Mouse (Mus musculus): ENCODE data around the gene Atp8b4. TPM values are rescaled to one million over a fixed set of nuclear protein-coding genes. Genes with fewer than 3 reads are reported as not detected.

The Atp8b4 gene
- polyA plus RNA-seq, 1 experiment from 2014 or later, result 5.9 TPM

DNA sequence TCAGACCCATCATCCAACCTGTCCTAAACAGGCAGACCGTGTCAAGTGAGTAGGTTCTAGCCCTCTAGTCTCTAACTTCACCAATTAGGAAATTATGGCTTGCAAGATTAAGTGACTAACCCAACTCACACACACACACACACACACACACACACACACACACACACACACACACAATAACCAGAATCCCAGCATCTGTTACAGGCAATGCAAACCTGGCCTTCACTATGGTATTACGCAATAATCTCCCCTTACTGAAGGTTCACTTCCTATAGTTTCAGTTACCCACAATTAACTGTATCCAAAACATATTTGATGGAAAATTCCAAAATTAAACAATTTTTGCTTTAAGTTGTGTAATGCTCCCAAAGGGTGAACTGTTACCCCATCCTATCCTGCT, 101.0 kb downstream of the Atp8b4 start:
- Histone ChIP-seq H3K4me1 (ENCODE audit: control insufficient read depth, low read depth, low read length) (no peaks in the 10 kb centered on the region), H3K36me3 (ENCODE audit: control insufficient read depth, insufficient read depth) (no peaks in the 10 kb centered on the region), H3K9ac (ENCODE audit: low read depth, low read length) (no peak overlapping the region), H3K9me3 (replicated peaks; ENCODE audit: control insufficient read depth, low read length) (no peaks in the 10 kb centered on the region), H3K4me2 (ENCODE audit: low read depth, low read length) (no peak overlapping the region), H3K4me3 (ENCODE audit: low read depth, low read length) (no peak overlapping the region), H3K27me3 (ENCODE audit: control insufficient read depth, insufficient read depth, low read depth, low read length) (no peaks in the 10 kb centered on the region), H3K27ac (ENCODE audit: low read length) (no peak overlapping the region)
- no peak for ATAC-seq (ENCODE audit: low read depth)
- WGBS (ENCODE audit: insufficient replicate concordance), result 66% methylated on average over 2 of the region's 2 CpGs

DNA sequence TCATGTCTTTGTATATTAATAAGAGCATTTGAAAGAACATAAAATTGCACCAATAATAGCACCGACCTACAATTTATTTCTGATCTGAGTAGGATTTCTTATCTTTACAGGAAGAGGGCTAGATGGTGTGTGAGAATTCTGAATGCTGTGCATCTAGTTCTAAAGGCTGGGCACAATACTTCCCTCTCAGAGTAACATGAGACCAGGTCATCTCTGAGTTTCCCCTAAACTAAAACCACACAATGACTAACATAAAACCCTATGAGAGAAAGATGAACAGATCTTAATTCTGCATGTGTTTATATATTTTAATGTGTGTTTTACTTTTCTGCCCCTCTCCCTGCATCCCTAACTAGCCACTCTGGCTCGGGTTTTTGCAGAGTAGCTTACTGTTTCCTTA, 101.5 kb downstream of the Atp8b4 start:
- Histone ChIP-seq H3K4me1 (ENCODE audit: control insufficient read depth, low read depth, low read length) (no peaks in the 10 kb centered on the region), H3K9ac (ENCODE audit: low read depth, low read length) (no peak overlapping the region), H3K27ac (ENCODE audit: low read length) (no peak overlapping the region), H3K36me3 (ENCODE audit: control insufficient read depth, insufficient read depth) (no peaks in the 10 kb centered on the region), H3K4me2 (ENCODE audit: low read depth, low read length) (no peak overlapping the region), H3K4me3 (ENCODE audit: low read depth, low read length) (no peak overlapping the region), H3K27me3 (ENCODE audit: control insufficient read depth, insufficient read depth, low read depth, low read length) (no peaks in the 10 kb centered on the region), H3K9me3 (replicated peaks; ENCODE audit: control insufficient read depth, low read length) (no peaks in the 10 kb centered on the region)
- WGBS (ENCODE audit: insufficient replicate concordance), result 26% methylated on average over 2 of the region's 2 CpGs
- no peak for ATAC-seq (ENCODE audit: low read depth)

DNA sequence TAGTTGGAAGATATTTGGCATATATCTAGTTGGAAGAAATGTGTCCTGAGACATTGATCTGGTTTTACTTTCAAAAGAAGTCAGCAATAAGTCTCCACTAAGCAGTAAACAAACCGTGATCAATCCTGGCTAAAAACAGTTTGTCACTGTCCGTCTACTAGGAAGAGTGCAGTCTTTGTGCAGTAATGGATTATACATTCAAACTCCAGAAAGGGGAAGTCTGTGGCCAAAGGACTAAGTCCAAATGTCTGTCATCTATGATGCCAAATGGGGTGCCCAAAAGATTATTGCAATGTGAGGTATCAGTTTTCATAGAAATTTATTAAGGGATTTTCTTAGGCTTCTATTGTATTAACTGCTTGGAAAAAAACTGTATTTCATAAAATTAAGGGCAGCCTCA, 102.3 kb downstream of the Atp8b4 start:
- Histone ChIP-seq H3K36me3 (ENCODE audit: control insufficient read depth, insufficient read depth) (no peaks in the 10 kb centered on the region), H3K4me2 (ENCODE audit: low read depth, low read length) (no peak overlapping the region), H3K9me3 (replicated peaks; ENCODE audit: control insufficient read depth, low read length) (no peaks in the 10 kb centered on the region), H3K4me1 (ENCODE audit: control insufficient read depth, low read depth, low read length) (no peaks in the 10 kb centered on the region), H3K27me3 (ENCODE audit: control insufficient read depth, insufficient read depth, low read depth, low read length) (no peaks in the 10 kb centered on the region), H3K27ac (ENCODE audit: low read length) (no peak overlapping the region), H3K4me3 (ENCODE audit: low read depth, low read length) (no peak overlapping the region), H3K9ac (ENCODE audit: low read depth, low read length) (no peak overlapping the region)
- no peak for ATAC-seq (ENCODE audit: low read depth)
- 24% methylated on average over 2 of the region's 2 CpGs for WGBS (ENCODE audit: insufficient replicate concordance)

DNA sequence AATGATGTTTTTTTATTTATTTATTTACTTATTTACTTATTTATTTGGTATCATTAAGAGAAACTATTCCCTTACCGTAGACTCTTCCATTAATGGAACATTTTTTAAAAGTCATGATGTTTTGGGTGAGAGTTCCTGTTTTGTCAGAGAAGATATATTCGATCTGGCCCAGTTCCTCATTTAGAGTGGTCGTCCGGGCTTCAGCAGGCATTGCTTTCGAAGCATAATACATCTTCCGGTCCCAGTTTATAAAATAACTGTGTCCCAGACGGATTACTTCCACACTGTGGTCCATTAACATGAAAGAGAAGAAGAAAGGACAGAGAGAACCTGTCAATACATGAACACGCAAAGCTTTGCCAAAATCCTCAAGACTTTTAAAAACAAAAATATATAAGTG, 103.0 kb downstream of the Atp8b4 start:
- WGBS (ENCODE audit: insufficient replicate concordance), result 28% methylated on average over 8 of the region's 8 CpGs
- Histone ChIP-seq H3K9me3 (replicated peaks; ENCODE audit: control insufficient read depth, low read length) (no peaks in the 10 kb centered on the region), H3K4me2 (ENCODE audit: low read depth, low read length) (no peak overlapping the region), H3K36me3 (ENCODE audit: control insufficient read depth, insufficient read depth) (no peaks in the 10 kb centered on the region), H3K4me3 (ENCODE audit: low read depth, low read length) (no peak overlapping the region), H3K9ac (ENCODE audit: low read depth, low read length) (no peak overlapping the region), H3K27me3 (ENCODE audit: control insufficient read depth, insufficient read depth, low read depth, low read length) (no peaks in the 10 kb centered on the region), H3K27ac (ENCODE audit: low read length) (no peak overlapping the region), H3K4me1 (ENCODE audit: control insufficient read depth, low read depth, low read length) (no peaks in the 10 kb centered on the region)
- ATAC-seq (ENCODE audit: low read depth), result no peak

DNA sequence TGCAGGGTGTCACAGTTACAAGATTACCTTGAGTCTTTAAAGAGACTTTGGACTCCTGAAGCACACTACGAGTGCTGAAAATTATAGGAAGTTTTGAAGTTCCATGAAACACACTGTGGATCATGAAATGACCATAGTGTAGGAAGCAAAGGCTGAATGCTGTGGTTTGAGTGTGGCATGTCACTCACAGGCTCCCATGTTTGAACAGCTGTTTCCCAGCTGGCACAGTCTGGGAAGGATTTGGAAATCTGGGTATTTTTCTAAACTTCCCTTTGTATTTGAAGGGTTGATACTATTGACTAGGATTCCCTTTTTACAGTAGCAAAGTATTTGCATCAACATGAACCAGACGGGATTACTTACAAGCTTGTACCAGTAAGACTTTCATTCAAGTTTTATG, 105.5 kb downstream of the Atp8b4 start:
- Histone ChIP-seq H3K4me3 (ENCODE audit: low read depth, low read length) (no peak overlapping the region), H3K27me3 (ENCODE audit: control insufficient read depth, insufficient read depth, low read depth, low read length) (no peaks in the 10 kb centered on the region), H3K9ac (ENCODE audit: low read depth, low read length) (no peak overlapping the region), H3K4me1 (ENCODE audit: control insufficient read depth, low read depth, low read length) (no peaks in the 10 kb centered on the region), H3K27ac (ENCODE audit: low read length) (no peak overlapping the region), H3K36me3 (ENCODE audit: control insufficient read depth, insufficient read depth) (no peaks in the 10 kb centered on the region), H3K9me3 (replicated peaks; ENCODE audit: control insufficient read depth, low read length) (no peaks in the 10 kb centered on the region), H3K4me2 (ENCODE audit: low read depth, low read length) (no peak overlapping the region)
- no peak for ATAC-seq (ENCODE audit: low read depth)
- WGBS (ENCODE audit: insufficient replicate concordance), result 51% methylated on average over 2 of the region's 2 CpGs

DNA sequence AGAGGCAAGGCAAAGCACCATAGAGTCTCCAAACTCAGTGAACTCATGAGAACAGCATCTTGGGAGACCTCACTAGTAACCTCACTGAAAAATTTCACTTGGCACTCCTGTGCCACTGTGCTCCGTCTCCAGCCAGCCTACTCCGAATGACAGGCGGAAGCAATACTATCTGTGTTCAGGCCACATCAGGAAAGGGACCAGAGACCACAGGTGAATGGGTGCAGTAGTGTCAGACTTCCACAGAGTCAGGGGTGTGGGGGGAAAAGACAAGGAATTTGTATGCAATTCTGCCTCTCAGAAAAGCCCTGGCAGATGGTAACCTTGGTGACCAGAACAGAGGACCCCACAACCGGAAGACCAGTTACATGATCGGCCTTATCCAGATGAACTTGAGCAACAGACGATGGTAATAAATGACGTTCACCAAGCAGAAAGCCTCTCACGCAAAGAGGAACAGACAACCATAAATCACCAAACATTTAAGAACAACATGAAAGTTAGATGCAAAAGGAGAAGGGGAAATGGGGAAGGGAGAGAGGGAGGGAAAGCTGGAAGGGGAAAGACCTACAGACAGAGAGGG, 112.9 kb downstream of the Atp8b4 start:
- H3K27ac ChIP-seq (ENCODE audit: low read length), result no peak overlapping the region
- H3K9me3 ChIP-seq (replicated peaks; ENCODE audit: control insufficient read depth, low read length), result no peaks in the 10 kb centered on the region
- no peak for ATAC-seq (ENCODE audit: low read depth)
- WGBS (ENCODE audit: insufficient replicate concordance), result 22% methylated on average over 8 of the region's 8 CpGs
- H3K4me3 ChIP-seq (ENCODE audit: low read depth, low read length), result no peak overlapping the region
- no peak overlapping the region for H3K4me2 ChIP-seq (ENCODE audit: low read depth, low read length)
- H3K4me1 ChIP-seq (ENCODE audit: control insufficient read depth, low read depth, low read length), result no peaks in the 10 kb centered on the region
- no peak overlapping the region for H3K9ac ChIP-seq (ENCODE audit: low read depth, low read length)
- H3K27me3 ChIP-seq (ENCODE audit: control insufficient read depth, insufficient read depth, low read depth, low read length), result no peaks in the 10 kb centered on the region
- H3K36me3 ChIP-seq (ENCODE audit: control insufficient read depth, insufficient read depth), result no peaks in the 10 kb centered on the region

DNA sequence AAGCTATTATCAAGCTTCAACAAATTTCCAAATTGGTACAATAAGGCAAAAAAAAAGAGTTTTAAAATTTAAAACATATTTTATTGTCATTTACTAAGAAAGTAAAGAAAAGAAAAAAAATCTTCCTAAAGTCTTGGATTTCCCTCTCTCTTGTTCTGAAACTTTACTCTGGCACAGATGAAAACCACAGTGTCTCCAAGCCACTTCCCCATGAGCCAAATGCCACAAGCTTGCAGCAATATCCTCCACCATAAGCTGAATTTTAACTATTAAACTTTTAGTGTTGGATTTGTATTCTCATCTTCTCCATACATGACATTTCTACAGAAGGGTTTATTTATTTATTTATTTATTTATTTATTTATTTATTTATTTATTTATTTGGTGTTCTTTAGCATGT, 114.4 kb downstream of the Atp8b4 start:
- no peaks in the 10 kb centered on the region for H3K27me3 ChIP-seq (ENCODE audit: control insufficient read depth, insufficient read depth, low read depth, low read length)
- no peaks in the 10 kb centered on the region for H3K9me3 ChIP-seq (replicated peaks; ENCODE audit: control insufficient read depth, low read length)
- no peaks in the 10 kb centered on the region for H3K36me3 ChIP-seq (ENCODE audit: control insufficient read depth, insufficient read depth)
- no peak overlapping the region for H3K4me2 ChIP-seq (ENCODE audit: low read depth, low read length)
- no peak for ATAC-seq (ENCODE audit: low read depth)
- H3K4me3 ChIP-seq (ENCODE audit: low read depth, low read length), result no peak overlapping the region
- H3K4me1 ChIP-seq (ENCODE audit: control insufficient read depth, low read depth, low read length), result no peaks in the 10 kb centered on the region
- no peak overlapping the region for H3K9ac ChIP-seq (ENCODE audit: low read depth, low read length)
- no peak overlapping the region for H3K27ac ChIP-seq (ENCODE audit: low read length)

DNA sequence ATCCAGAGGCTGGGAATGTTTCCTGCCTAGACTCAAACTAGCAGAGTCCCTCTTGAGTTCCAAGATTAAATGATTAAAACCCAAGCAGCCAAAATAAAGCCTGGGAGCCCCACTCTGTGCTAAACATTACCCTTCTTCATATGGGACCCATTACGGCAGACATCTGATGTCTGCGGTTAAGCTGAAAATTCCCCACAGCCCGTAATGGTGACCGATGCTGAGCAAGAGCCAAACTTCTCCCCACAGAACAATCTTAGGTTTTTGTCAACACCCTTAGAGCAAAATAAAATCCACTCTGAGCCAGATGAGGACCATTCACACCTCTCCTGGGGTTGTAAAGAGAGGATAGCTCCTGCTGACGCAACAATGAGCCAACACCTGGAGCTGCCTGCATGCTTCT, 120.2 kb downstream of the Atp8b4 start:
- no peak overlapping the region for H3K9ac ChIP-seq (ENCODE audit: low read depth, low read length)
- H3K36me3 ChIP-seq (ENCODE audit: control insufficient read depth, insufficient read depth), result no peaks in the 10 kb centered on the region
- H3K27ac ChIP-seq (ENCODE audit: low read length), result no peak overlapping the region
- WGBS (ENCODE audit: insufficient replicate concordance), result 82% methylated on average over 5 of the region's 5 CpGs
- no peak overlapping the region for H3K4me2 ChIP-seq (ENCODE audit: low read depth, low read length)
- no peaks in the 10 kb centered on the region for H3K27me3 ChIP-seq (ENCODE audit: control insufficient read depth, insufficient read depth, low read depth, low read length)
- no peaks in the 10 kb centered on the region for H3K9me3 ChIP-seq (replicated peaks; ENCODE audit: control insufficient read depth, low read length)
- no peak overlapping the region for H3K4me3 ChIP-seq (ENCODE audit: low read depth, low read length)
- no peak for ATAC-seq (ENCODE audit: low read depth)
- H3K4me1 ChIP-seq (ENCODE audit: control insufficient read depth, low read depth, low read length), result no peaks in the 10 kb centered on the region

DNA sequence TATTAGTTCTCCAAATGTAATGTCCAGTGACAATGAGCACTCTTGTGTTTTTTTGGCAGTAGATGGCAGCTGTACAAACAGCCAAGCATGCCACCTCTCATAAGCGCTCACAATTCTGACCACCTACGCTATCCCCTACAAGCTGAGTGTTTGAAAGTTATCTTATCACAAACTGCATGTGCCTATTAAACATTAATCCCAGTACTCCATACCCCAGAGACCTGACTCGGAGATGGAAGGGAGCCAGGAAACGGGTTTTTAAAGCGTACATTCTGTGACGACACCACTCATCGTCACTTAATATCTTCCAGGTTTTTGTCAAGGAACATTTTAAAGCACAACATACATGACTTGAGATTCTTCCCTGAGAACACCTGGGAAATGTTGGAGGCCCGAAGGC, 128.8 kb downstream of the Atp8b4 start:
- Histone ChIP-seq H3K4me2 (ENCODE audit: low read depth, low read length) (no peak overlapping the region), H3K4me3 (ENCODE audit: low read depth, low read length) (no peak overlapping the region), H3K27me3 (ENCODE audit: control insufficient read depth, insufficient read depth, low read depth, low read length) (no peaks in the 10 kb centered on the region), H3K36me3 (ENCODE audit: control insufficient read depth, insufficient read depth) (no peaks in the 10 kb centered on the region), H3K9me3 (replicated peaks; ENCODE audit: control insufficient read depth, low read length) (no peaks in the 10 kb centered on the region), H3K4me1 (ENCODE audit: control insufficient read depth, low read depth, low read length) (no peaks in the 10 kb centered on the region), H3K9ac (ENCODE audit: low read depth, low read length) (no peak overlapping the region), H3K27ac (ENCODE audit: low read length) (no peak overlapping the region)
- peak; percentile 45; the same call in 1 of the 2 replicates for ATAC-seq (ENCODE audit: low read depth)
- 56% methylated on average over 8 of the region's 8 CpGs for WGBS (ENCODE audit: insufficient replicate concordance)

Measured in liver, embryonic 16.5 days (tissue).